Mouse (Mus musculus) embryonic facial prominence, embryonic 15.5 days (tissue): Measurements from ENCODE around the gene Il13. TPM values are rescaled to one million over a fixed set of nuclear protein-coding genes. Genes with fewer than 3 reads are reported as not detected.

Source experiments
- ATAC-seq: fragments of 200-750 bp; cut with Nextera tagmentation; 2 replicates; pipeline ENCODE4 v1.8.0; 2017; ENCODE audit warnings: low read depth, moderate TSS enrichment; ENCODE audit not compliant: insufficient number of reproducible peaks, low FRiP score, low TSS enrichment
- H3K27ac ChIP-seq: fragments of 300-500 bp; sonication (generic); replicated peaks from 2 replicates; pipeline ENCODE4 v1.5.1; 2015; ENCODE audit warnings: mild to moderate bottlenecking, inconsistent platforms
- H3K27me3 ChIP-seq: fragments of 300-500 bp; sonication (generic); 2 replicates; pipeline ENCODE4 v1.6.1; 2015; ENCODE audit warnings: inconsistent platforms
- H3K36me3 ChIP-seq: fragments of 300-500 bp; sonication (generic); 2 replicates; pipeline ENCODE4 v1.6.1; 2015; ENCODE audit warnings: mild to moderate bottlenecking, inconsistent platforms
- H3K4me1 ChIP-seq: fragments of 300-500 bp; sonication (generic); 2 replicates; pipeline ENCODE4 v1.6.1; 2015; ENCODE audit warnings: inconsistent platforms
- H3K4me2 ChIP-seq: fragments of 300-500 bp; sonication (generic); replicated peaks from 2 replicates; pipeline ENCODE4 v1.6.1; 2015; ENCODE audit warnings: mild to moderate bottlenecking, inconsistent platforms
- H3K4me3 ChIP-seq: fragments of 300-500 bp; sonication (generic); replicated peaks from 2 replicates; pipeline ENCODE4 v1.5.1; 2015; ENCODE audit warnings: mild to moderate bottlenecking, inconsistent platforms
- H3K9ac ChIP-seq: fragments of 300-500 bp; sonication (generic); 2 replicates; pipeline ENCODE4 v1.6.1; 2015; ENCODE audit warnings: inconsistent platforms
- H3K9me3 ChIP-seq: fragments of 300-500 bp; sonication (generic); replicated peaks from 2 replicates; pipeline ENCODE4 v1.6.1; 2016; ENCODE audit warnings: inconsistent platforms
- WGBS: fragments of 180-500 bp; shearing (Covaris S2); methylation state at CpG from one replicate; pipeline ENCODE4 v1.1.7; 2015; 5-methylcytosine and 5-hydroxymethylcytosine counted together
- polyA plus RNA-seq: library from polyadenylated mRNA; unstranded; fragments of >200 nt; fragmentation: Nextera tagmentation; extraction: Ambion mirVana; gene quantifications from 2 replicates; pipeline ENCODE4 v1.2.1, GENCODE M21; 2015

Gene Il13
- polyA plus RNA-seq, 1 experiment from 2014 or later: not detected

GRCm38 (mm10) chr11:53627859-53628258 lies 6.6 kb downstream of the Il13 start:
- no peak overlapping the region for H3K4me2 ChIP-seq
- no peak overlapping the region for H3K4me3 ChIP-seq
- WGBS: 7% methylated on average over 1 of the region's 1 CpGs
- no peaks in the 10 kb centered on the region for H3K9me3 ChIP-seq
- ATAC-seq: no peak
- H3K36me3 ChIP-seq: no peaks in the 10 kb centered on the region
- no peaks in the 10 kb centered on the region for H3K4me1 ChIP-seq
- no peak overlapping the region for H3K27ac ChIP-seq
- no peaks in the 10 kb centered on the region for H3K27me3 ChIP-seq
- no peak overlapping the region for H3K9ac ChIP-seq

GRCm38 (mm10) chr11:53626802-53627373 lies 7.6 kb downstream of the Il13 start:
- Histone ChIP-seq H3K4me1 (no peaks in the 10 kb centered on the region), H3K9me3 (no peaks in the 10 kb centered on the region), H3K4me3 (no peak overlapping the region), H3K36me3 (no peaks in the 10 kb centered on the region), H3K4me2 (no peak overlapping the region), H3K9ac (no peak overlapping the region), H3K27ac (no peak overlapping the region), H3K27me3 (no peaks in the 10 kb centered on the region)
- no peak for ATAC-seq
- 64% methylated on average over 17 of the region's 17 CpGs for WGBS

- Histone ChIP-seq H3K4me1 (no peaks in the 10 kb centered on the region), H3K36me3 (no peaks in the 10 kb centered on the region), H3K9me3 (no peaks in the 10 kb centered on the region), H3K27ac (no peak overlapping the region), H3K4me3 (no peak overlapping the region), H3K4me2 (no peak overlapping the region), H3K27me3 (no peaks in the 10 kb centered on the region), H3K9ac (no peak overlapping the region)
- no peak for ATAC-seq
- 93% methylated on average over 2 of the region's 2 CpGs for WGBS
These were observed 10.4 kb downstream of the Il13 start for GRCm38 (mm10) chr11:53624124-53624523.

GRCm38 (mm10) chr11:53623573-53623972 lies 10.9 kb downstream of the Il13 start:
- H3K9me3 ChIP-seq: no peaks in the 10 kb centered on the region
- WGBS: 93% methylated on average over 9 of the region's 9 CpGs
- no peak overlapping the region for H3K9ac ChIP-seq
- H3K36me3 ChIP-seq: no peaks in the 10 kb centered on the region
- no peak overlapping the region for H3K4me3 ChIP-seq
- H3K27me3 ChIP-seq: no peaks in the 10 kb centered on the region
- no peak overlapping the region for H3K27ac ChIP-seq
- H3K4me2 ChIP-seq: no peak overlapping the region
- no peak for ATAC-seq
- H3K4me1 ChIP-seq: no peaks in the 10 kb centered on the region

- ATAC-seq: no peak
- Histone ChIP-seq H3K4me3 (no peak overlapping the region), H3K4me2 (no peak overlapping the region), H3K27me3 (no peaks in the 10 kb centered on the region), H3K4me1 (no peaks in the 10 kb centered on the region), H3K27ac (no peak overlapping the region), H3K9ac (no peak overlapping the region), H3K36me3 (no peaks in the 10 kb centered on the region), H3K9me3 (no peaks in the 10 kb centered on the region)
- 76% methylated on average over 6 of the region's 6 CpGs for WGBS
These were observed 12.1 kb downstream of the Il13 start for GRCm38 (mm10) chr11:53622440-53622806.

- H3K4me3 ChIP-seq: no peak overlapping the region
- no peak for ATAC-seq
- WGBS: 78% methylated on average over 11 of the region's 11 CpGs
These were observed 12.7 kb downstream of the Il13 start for GRCm38 (mm10) chr11:53621582-53622439.

GRCm38 (mm10) chr11:53620094-53620493 lies 14.4 kb downstream of the Il13 start:
- Histone ChIP-seq H3K4me2 (no peak overlapping the region), H3K9ac (no peak overlapping the region), H3K27ac (no peak overlapping the region), H3K4me1 (no peaks in the 10 kb centered on the region), H3K4me3 (no peak overlapping the region), H3K9me3 (no peaks in the 10 kb centered on the region), H3K27me3 (no peaks in the 10 kb centered on the region), H3K36me3 (no peaks in the 10 kb centered on the region)
- no peak for ATAC-seq
- 86% methylated on average over 4 of the region's 4 CpGs for WGBS

More at GRCm38 (mm10) chr11:53621582-53622439, 12.7 kb downstream of the Il13 start:
- Histone ChIP-seq H3K27me3 (no peaks in the 10 kb centered on the region), H3K9ac (no peak overlapping the region), H3K36me3 (no peaks in the 10 kb centered on the region), H3K9me3 (no peaks in the 10 kb centered on the region), H3K4me2 (no peak overlapping the region), H3K27ac (no peak overlapping the region), H3K4me1 (no peaks in the 10 kb centered on the region)

- Histone ChIP-seq H3K9me3 (no peaks in the 10 kb centered on the region), H3K4me3 (no peak overlapping the region), H3K4me1 (no peaks in the 10 kb centered on the region), H3K36me3 (no peaks in the 10 kb centered on the region), H3K9ac (no peak overlapping the region), H3K4me2 (no peak overlapping the region), H3K27me3 (no peaks in the 10 kb centered on the region), H3K27ac (no peak overlapping the region)
- ATAC-seq: no peak
- 65% methylated on average over 6 of the region's 6 CpGs for WGBS
These were observed 15.1 kb downstream of the Il13 start for GRCm38 (mm10) chr11:53619428-53619827.

GRCm38 (mm10) chr11:53618619-53619198 lies 15.8 kb downstream of the Il13 start, which contains the start of gene Il4:
TSS of gene Il4 (minus strand) at chr11:53618669.
- Histone ChIP-seq H3K4me2 (no peak within 1 kb of the TSS), H3K4me1 (no peaks in the 10 kb centered on the region)

GRCm38 (mm10) chr11:53617562-53618109 lies 16.9 kb downstream of the Il13 start:
- ATAC-seq: no peak
- 70% methylated on average over 4 of the region's 4 CpGs for WGBS

More at GRCm38 (mm10) chr11:53618619-53619198, 15.8 kb downstream of the Il13 start, which contains the start of gene Il4:
- Histone ChIP-seq H3K27me3 (no peaks in the 10 kb centered on the region), H3K9ac (no peak within 1 kb of the TSS), H3K4me3 (no peak within 1 kb of the TSS), H3K27ac (no peak within 1 kb of the TSS), H3K9me3 (no peaks in the 10 kb centered on the region), H3K36me3 (no peaks in the 10 kb centered on the region)
- 76% methylated on average over 7 of the region's 7 CpGs for WGBS
- no peak for ATAC-seq

More at GRCm38 (mm10) chr11:53617562-53618109, 16.9 kb downstream of the Il13 start:
- Histone ChIP-seq H3K4me3 (no peak overlapping the region), H3K4me2 (no peak overlapping the region), H3K27ac (no peak overlapping the region), H3K27me3 (no peaks in the 10 kb centered on the region), H3K4me1 (no peaks in the 10 kb centered on the region), H3K9me3 (no peaks in the 10 kb centered on the region), H3K9ac (no peak overlapping the region), H3K36me3 (no peaks in the 10 kb centered on the region)
